Comparison of ENCODE assay signal across 8 mouse cellular contexts in the genomic region with DNA sequence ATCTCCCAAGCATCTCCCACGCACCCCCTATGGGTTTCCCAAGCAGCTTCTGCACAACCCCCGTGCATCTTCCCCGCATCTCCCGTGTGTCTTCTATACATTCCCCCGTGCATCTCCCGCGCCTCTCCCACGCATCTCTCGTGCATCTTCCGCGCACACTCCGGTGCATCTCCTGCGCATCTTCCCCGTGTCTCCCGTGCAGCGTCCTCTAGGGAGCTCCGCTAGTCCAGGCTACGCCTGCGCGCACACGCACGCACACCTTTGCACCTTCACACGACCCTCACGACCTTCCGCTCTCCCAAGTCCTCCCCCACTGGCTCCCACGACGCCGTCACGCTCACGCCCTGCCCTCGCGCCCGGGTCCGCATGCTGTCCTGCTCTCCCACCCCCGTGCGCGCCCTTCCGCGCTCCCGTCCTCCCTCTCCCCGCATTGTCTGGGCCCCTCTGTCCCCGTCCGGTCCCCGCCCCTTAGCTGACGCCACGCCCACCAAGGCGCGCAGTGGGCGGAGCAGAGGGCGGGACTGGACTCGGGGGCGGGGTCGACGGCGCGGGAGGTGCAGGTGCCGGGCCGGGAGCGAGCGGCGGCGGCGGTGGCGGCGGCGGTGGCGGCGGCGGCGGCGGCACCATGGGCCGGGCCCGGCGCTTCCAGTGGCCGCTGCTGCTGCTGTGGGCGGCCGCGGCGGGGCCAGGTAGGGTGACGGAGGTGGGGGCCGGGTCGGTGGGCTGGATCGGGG. TPM values are rescaled to one million over a fixed set of nuclear protein-coding genes. Genes with fewer than 3 reads are reported as not detected.
DNase-seq lines count a peak whose midpoint lies in the region; ATAC-seq and TF ChIP-seq lines count a peak whose summit lies in the region.

Cadm4 (plus strand) TSS at position 550 of the 734 bp plus-strand sequence.

- H3K4me3 ChIP-seq in E14TG2a.4 (replicated peaks; ENCODE audit: low read length): peak within 1 kb of the TSS; percentile 88
- peak within 1 kb of the TSS; percentile 85 for H3K4me3 ChIP-seq in forebrain, embryonic 15.5 days

- no peak for TF ChIP-seq CTCF in E14TG2a.4 (conservative IDR thresholded peaks at IDR 0.05; ENCODE audit: low read length)

- under 1% methylated on average over 72 of the region's 83 CpGs for WGBS in forebrain, embryonic 15.5 days

- peaks cover 86% of the 10 kb centered on the region for H3K27me3 ChIP-seq in E14TG2a.4 (ENCODE audit: insufficient read depth, low read length)
- no peaks in the 10 kb centered on the region for H3K27me3 ChIP-seq in forebrain, embryonic 15.5 days

- peak within 1 kb of the TSS; percentile 79 for H3K4me2 ChIP-seq in forebrain, embryonic 15.5 days (replicated peaks)

- peak within 1 kb of the TSS; percentile 84 for H3K27ac ChIP-seq in forebrain, embryonic 15.5 days (replicated peaks)

- peaks cover 50% of the 10 kb centered on the region for H3K4me1 ChIP-seq in E14TG2a.4 (replicated peaks; ENCODE audit: low read depth, low read length)
- peaks cover 60% of the 10 kb centered on the region for H3K4me1 ChIP-seq in forebrain, embryonic 15.5 days

- intact Hi-C loops in heart, postnatal 14 days (cut with DNase I): loop anchor here (5.0 kb wide), 1 partner anchor 39 kb away; no protein-coding TSS in a partner anchor

- DNase-seq in cerebellum, adult 11 months: peak; percentile 94
- DNase-seq in heart, postnatal 14 days: peak; percentile 85 to 89
- DNase-seq in layer of hippocampus, adult 18-20 months (ENCODE audit: low spot score in 2 of 2): peak; percentile 84 to 85
- DNase-seq in lung, adult 18-20 months: peak; percentile 70 to 74
- peak; percentile 65 to 71 for DNase-seq in thymus, adult 18-20 months

- peak; percentile 83 for ATAC-seq in forebrain, embryonic 15.5 days (replicated peaks)
- ATAC-seq in neutrophil, adult 5-6 weeks (ENCODE audit: extremely low read depth, insufficient number of reproducible peaks, low FRiP score, poor library complexity, severe bottlenecking): peak; percentile 51

- peaks cover 6% of the 10 kb centered on the region for H3K9me3 ChIP-seq in E14TG2a.4 (ENCODE audit: low read length)
- no peaks in the 10 kb centered on the region for H3K9me3 ChIP-seq in forebrain, embryonic 15.5 days

- no peaks in the 10 kb centered on the region for H3K36me3 ChIP-seq in E14TG2a.4 (ENCODE audit: insufficient read depth, low read length)
- H3K36me3 ChIP-seq in forebrain, embryonic 15.5 days: no peaks in the 10 kb centered on the region

- H3K9ac ChIP-seq in forebrain, embryonic 15.5 days (replicated peaks): peak within 1 kb of the TSS; percentile 92

RNA-seq across cellular contexts. Expression of gene Cadm4, which starts in this region (rescaled TPM):
- 70.1 and 76.4 TPM in 2 replicates for polyA plus RNA-seq in forebrain, embryonic 15.5 days (2015; fragmentation: Nextera tagmentation; extraction: Ambion mirVana)
- total RNA-seq in heart, postnatal 14 days (2021): 10 to 100 TPM; 14.3 to 14.7 TPM
- 100 to 1,000 TPM; 136 to 141 TPM for total RNA-seq in layer of hippocampus, adult 18-20 months (2021)
- not detected in 2 replicates for total RNA-seq in neutrophil, adult 5-6 weeks (2017)

Comparison
In these comparisons a context has a peak if more than half of its experiments do, and no peak if none do; other contexts are left out.
1. Peak in every context shown above with its lines: DNase-seq, ATAC-seq, H3K4me3 ChIP-seq and H3K27ac ChIP-seq.
2. RNA of gene Cadm4 (total RNA-seq): 136 to 141 TPM in layer of hippocampus, adult 18-20 months and 14.3 to 14.7 TPM in heart, postnatal 14 days; not detected in neutrophil, adult 5-6 weeks; every median in the first group is over 10 times any median in the second.
3. RNA of gene Cadm4 (total RNA-seq): 136 to 141 TPM in layer of hippocampus, adult 18-20 months; 14.3 to 14.7 TPM in heart, postnatal 14 days; every median in the first group is over 4 times any median in the second.
4. Peak in ATAC-seq in neutrophil, adult 5-6 weeks; RNA of the gene not detected or under 1 TPM.